Mouse (Mus musculus): ENCODE measurements around the gene Fars2.

GRCm38 (mm10) chr13:36750056-36750455 is 632.8 kb downstream of the Fars2 start:
- TF ChIP-seq CTCF (IDR thresholded peaks at IDR 0.05; ENCODE audit: extremely low read depth, insufficient read depth, insufficient read length, insufficient replicate concordance) (no peak), POLR2A (IDR thresholded peaks at IDR 0.05; ENCODE audit: low read depth, low read length) (no peak)

Measured in spleen, adult 2 months (tissue).